Mouse (Mus musculus): ENCODE measurements around the gene Frmd4b.

- TF ChIP-seq POLR2A (IDR thresholded peaks at IDR 0.05; ENCODE audit: low read depth, low read length) (no peak), CTCF (IDR thresholded peaks at IDR 0.05; ENCODE audit: extremely low read depth, insufficient read depth, insufficient read length, insufficient replicate concordance) (no peak)
Measured at GRCm38 (mm10) chr6:97342185-97342584, 275.2 kb downstream of the Frmd4b start.
